Mouse (Mus musculus): ENCODE measurements around the gene Hils1.

DNA sequence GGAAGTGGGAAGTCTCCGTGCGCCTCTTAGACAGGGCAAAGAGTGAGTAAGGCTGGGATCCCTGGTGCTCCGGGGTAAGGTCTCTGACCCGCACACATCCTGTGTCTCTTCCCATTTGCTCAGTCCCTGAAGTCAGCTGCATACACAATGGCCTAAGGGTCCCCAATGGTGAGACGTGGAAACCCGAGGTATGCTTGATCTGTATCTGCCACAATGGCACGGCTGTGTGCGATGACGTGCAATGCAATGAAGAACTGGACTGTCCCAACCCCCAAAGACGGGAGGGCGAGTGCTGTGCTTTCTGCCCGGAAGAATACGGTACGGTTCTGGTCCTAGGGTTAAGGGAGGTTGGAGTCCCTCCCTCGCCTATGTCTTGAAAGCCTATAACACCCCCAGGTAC lies 29.6 kb upstream of the Hils1 start:
- TF ChIP-seq POLR2A (IDR thresholded peaks at IDR 0.05; ENCODE audit: low read depth, low read length) (no peak), CTCF (IDR thresholded peaks at IDR 0.05; ENCODE audit: extremely low read depth, insufficient read length, insufficient replicate concordance, low read depth, low read length) (no peak)

Data from small intestine, adult 2 months (tissue).